Mouse (Mus musculus) megakaryocyte progenitor cell, adult 5-6 weeks (primary cell): Measurements from ENCODE around the gene Ltbp1. TPM values are rescaled to one million over a fixed set of nuclear protein-coding genes. Genes with fewer than 3 reads are reported as not detected.

Experiments
- ATAC-seq: replicated peaks from 2 replicates; pipeline ENCODE4 v1.8.0; 2016; ENCODE audit warnings: mild to moderate bottlenecking, moderate TSS enrichment, inconsistent platforms; ENCODE audit not compliant: poor library complexity
- total RNA-seq, 2 experiments: library from RNA; stranded (forward) in 1 of 2; stranded (reverse) in 1 of 2; fragments of 157-497, 149-512 nt in 1 of 2; fragments of 200-1000 nt in 1 of 2; gene quantifications; 2 replicates each; pipeline versions ENCODE4 v1.2.3 to v1.2.4; 2015 to 2017

The Ltbp1 gene
- total RNA-seq, 2 experiments from 2014 or later, result 0.12 to 0.30 TPM

- no peak for ATAC-seq
Observed at GRCm38 (mm10) chr17:75341227-75341626, 335.9 kb downstream of the Ltbp1 start.

GRCm38 (mm10) chr17:75345116-75345515 is 339.7 kb downstream of the Ltbp1 start:
- ATAC-seq, result no peak

- ATAC-seq, result no peak
Observed at GRCm38 (mm10) chr17:75347414-75347813, 342.0 kb downstream of the Ltbp1 start.

- ATAC-seq, result peak; percentile 93
Observed at GRCm38 (mm10) chr17:75349109-75349508, 343.7 kb downstream of the Ltbp1 start.

GRCm38 (mm10) chr17:75349602-75350001 is 344.2 kb downstream of the Ltbp1 start:
- ATAC-seq, result peak; percentile 68

GRCm38 (mm10) chr17:75353323-75353722 is 348.0 kb downstream of the Ltbp1 start:
- peak; percentile 53 for ATAC-seq

- no peak for ATAC-seq
Observed at GRCm38 (mm10) chr17:75355431-75355830, 350.1 kb downstream of the Ltbp1 start.

- no peak for ATAC-seq
Observed at GRCm38 (mm10) chr17:75360111-75360510, 354.7 kb downstream of the Ltbp1 start.

- no peak for ATAC-seq
Observed at GRCm38 (mm10) chr17:75366332-75366731, 361.0 kb downstream of the Ltbp1 start.

- ATAC-seq, result no peak
Observed at GRCm38 (mm10) chr17:75367486-75368155, 362.3 kb downstream of the Ltbp1 start.

GRCm38 (mm10) chr17:75368580-75368979 is 363.2 kb downstream of the Ltbp1 start:
- no peak for ATAC-seq

- ATAC-seq, result peak; percentile 61
Observed at GRCm38 (mm10) chr17:75369351-75369750, 364.0 kb downstream of the Ltbp1 start.

GRCm38 (mm10) chr17:75370120-75370519 is 364.8 kb downstream of the Ltbp1 start:
- ATAC-seq, result peak; percentile 73

- no peak for ATAC-seq
Observed at GRCm38 (mm10) chr17:75371650-75372049, 366.3 kb downstream of the Ltbp1 start.

GRCm38 (mm10) chr17:75372371-75372770 is 367.0 kb downstream of the Ltbp1 start:
- ATAC-seq, result peak; percentile 81

- ATAC-seq, result no peak
Observed at GRCm38 (mm10) chr17:75374287-75375024, 369.1 kb downstream of the Ltbp1 start.

GRCm38 (mm10) chr17:75378256-75378871 is 373.0 kb downstream of the Ltbp1 start:
- no peak for ATAC-seq

- ATAC-seq, result no peak
Observed at GRCm38 (mm10) chr17:75380167-75380566, 374.8 kb downstream of the Ltbp1 start.

- ATAC-seq, result no peak
Observed at GRCm38 (mm10) chr17:75388402-75388801, 383.0 kb downstream of the Ltbp1 start.

GRCm38 (mm10) chr17:75390142-75390541 is 384.8 kb downstream of the Ltbp1 start:
- ATAC-seq, result peak; percentile 71

- ATAC-seq, result peak; percentile 58
Observed at GRCm38 (mm10) chr17:75391429-75392192, 386.2 kb downstream of the Ltbp1 start.
